Mouse (Mus musculus): ENCODE measurements at regions not wholly inside any gene's neighbourhood (a gene's known extent, or its start where the extent isn't known, plus 50 kb on each side); places are given as distances from the start of the nearest gene placed in this dataset. TPM values are rescaled to one million over a fixed set of nuclear protein-coding genes. Genes with fewer than 3 reads are reported as not detected.
A peak's percentile ranks its signal among the peaks of the same experiment; 100 is the strongest.

GRCm38 (mm10) chr7:61878585-61878984 lies 467.8 kb upstream of the Ndn start:
- DNase-seq (ENCODE audit: low spot score) = no peak
- no peaks in the 10 kb centered on the region for H3K4me1 ChIP-seq (replicated peaks; ENCODE audit: control insufficient read depth, insufficient read depth)
- TF ChIP-seq CTCF (IDR thresholded peaks at IDR 0.05; ENCODE audit: low read depth) = no peak
- TF ChIP-seq EP300 (optimal IDR thresholded peaks at IDR 0.05) = no peak

More at GRCm38 (mm10) chr7:61878585-61878984, 467.8 kb upstream of the Ndn start:
- no peak overlapping the region for H3K4me2 ChIP-seq (replicated peaks; ENCODE audit: low read depth)
- H3K9me3 ChIP-seq (ENCODE audit: control insufficient read depth, low read length) = no peaks in the 10 kb centered on the region
- H3K36me3 ChIP-seq (ENCODE audit: control insufficient read depth, insufficient read depth, low read length) = no peaks in the 10 kb centered on the region
- H3K9ac ChIP-seq (ENCODE audit: low read length) = no peak overlapping the region
- no peak for ATAC-seq (ENCODE audit: low FRiP score, low TSS enrichment)
- H3K27ac ChIP-seq (replicated peaks) = no peak overlapping the region
- H3K27me3 ChIP-seq (ENCODE audit: control insufficient read depth, insufficient read depth, low read length) = no peaks in the 10 kb centered on the region
- H3K4me3 ChIP-seq (ENCODE audit: low read depth, low read length) = no peak overlapping the region

MicroRNAs encoded in the stretch of these regions (microRNA counts, 519-probe panel; counts per million panel counts)
- not detected for microRNA mmu-miR-344

Small RNA genes lying in the stretch of these regions (microRNA-seq; reads per million reads assigned to microRNA genes)
- gene Gm22466 (not detected), gene Gm23490 (not detected), gene Gm23873 (0.96 reads per million), gene Gm23917 (not detected), gene Gm23962 (not detected), gene Gm25533 (not detected), gene Mir344 (not detected), gene Mir344b (1.6 reads per million), gene Mir344c (not detected), gene Mir344d-1 (not detected), gene Mir344d-2 (not detected), gene Mir344d-3 (not detected), gene Mir344e (3.2 reads per million, percentile 1 among the genes with 10 or more reads in this experiment), gene Mir344h-1 (not detected), gene Mir344h-2 (not detected)
